Mouse (Mus musculus): ENCODE results near the gene Nat9. TPM values are rescaled to one million over a fixed set of nuclear protein-coding genes. Genes with fewer than 3 reads are reported as not detected.

The Nat9 gene
- polyA plus RNA-seq, 1 experiment from 2014 or later: 24.2 TPM

- Histone ChIP-seq H3K27me3 (replicated peaks; ENCODE audit: control insufficient read depth, insufficient read depth, low read length) (peaks cover 12% of the 10 kb centered on the region; the same call in 1 of the 2 replicates), H3K4me1 (replicated peaks; ENCODE audit: control insufficient read depth, insufficient read depth, low read length) (peaks cover 19% of the 10 kb centered on the region), H3K4me3 (replicated peaks; ENCODE audit: low read length) (peak within 1 kb of the TSS; percentile 55), H3K9ac (replicated peaks; ENCODE audit: low read depth, low read length) (peak within 1 kb of the TSS; percentile 57), H3K9me3 (ENCODE audit: control insufficient read depth, low read length) (no peaks in the 10 kb centered on the region), H3K36me3 (ENCODE audit: control insufficient read depth, insufficient read depth) (no peaks in the 10 kb centered on the region), H3K4me2 (ENCODE audit: low read length) (peak within 1 kb of the TSS; percentile 62), H3K27ac (ENCODE audit: low read length) (peak within 1 kb of the TSS; percentile 64; the same call in 1 of the 2 replicates)
- under 1% methylated on average over 47 of the region's 47 CpGs for WGBS
- peak; percentile 97 for ATAC-seq
Observed at GRCm38 (mm10) chr11:115162832-115163480, 24.7 kb downstream of the Nat9 start, which contains the start of gene Slc9a3r1. Gene Slc9a3r1 (plus strand): TSS chr11:115163341.

- 25% methylated on average over 9 of the region's 9 CpGs for whole genome bisulfite sequencing
- Histone ChIP-seq H3K36me3 (ENCODE audit: control insufficient read depth, insufficient read depth) (no peaks in the 10 kb centered on the region), H3K4me3 (replicated peaks; ENCODE audit: low read length) (no peak overlapping the region), H3K9ac (replicated peaks; ENCODE audit: low read depth, low read length) (no peak overlapping the region), H3K9me3 (ENCODE audit: control insufficient read depth, low read length) (no peaks in the 10 kb centered on the region), H3K4me2 (ENCODE audit: low read length) (peak overlapping the region; percentile 62), H3K4me1 (replicated peaks; ENCODE audit: control insufficient read depth, insufficient read depth, low read length) (peaks cover 19% of the 10 kb centered on the region), H3K27me3 (replicated peaks; ENCODE audit: control insufficient read depth, insufficient read depth, low read length) (peaks cover 12% of the 10 kb centered on the region; the same call in 1 of the 2 replicates), H3K27ac (ENCODE audit: low read length) (no peak overlapping the region)
- ATAC-seq: no peak
Observed at GRCm38 (mm10) chr11:115162205-115162601, 25.5 kb downstream of the Nat9 start.

GRCm38 (mm10) chr11:115161578-115162204, 26.0 kb downstream of the Nat9 start:
- ATAC-seq: no peak
- no peak overlapping the region for H3K27ac ChIP-seq (ENCODE audit: low read length)
- H3K9me3 ChIP-seq (ENCODE audit: control insufficient read depth, low read length): no peaks in the 10 kb centered on the region
- no peak overlapping the region for H3K4me3 ChIP-seq (replicated peaks; ENCODE audit: low read length)
- H3K4me2 ChIP-seq (ENCODE audit: low read length): no peak overlapping the region
- H3K36me3 ChIP-seq (ENCODE audit: control insufficient read depth, insufficient read depth): no peaks in the 10 kb centered on the region
- H3K9ac ChIP-seq (replicated peaks; ENCODE audit: low read depth, low read length): no peak overlapping the region
- peaks cover 12% of the 10 kb centered on the region; the same call in 1 of the 2 replicates for H3K27me3 ChIP-seq (replicated peaks; ENCODE audit: control insufficient read depth, insufficient read depth, low read length)
- 71% methylated on average over 9 of the region's 9 CpGs for WGBS
- peaks cover 19% of the 10 kb centered on the region for H3K4me1 ChIP-seq (replicated peaks; ENCODE audit: control insufficient read depth, insufficient read depth, low read length)

GRCm38 (mm10) chr11:115160883-115161577, 26.6 kb downstream of the Nat9 start:
- Histone ChIP-seq H3K27me3 (replicated peaks; ENCODE audit: control insufficient read depth, insufficient read depth, low read length) (peaks cover 12% of the 10 kb centered on the region; the same call in 1 of the 2 replicates), H3K27ac (ENCODE audit: low read length) (no peak overlapping the region), H3K36me3 (ENCODE audit: control insufficient read depth, insufficient read depth) (no peaks in the 10 kb centered on the region), H3K4me1 (replicated peaks; ENCODE audit: control insufficient read depth, insufficient read depth, low read length) (peaks cover 19% of the 10 kb centered on the region), H3K4me2 (ENCODE audit: low read length) (no peak overlapping the region), H3K4me3 (replicated peaks; ENCODE audit: low read length) (no peak overlapping the region), H3K9ac (replicated peaks; ENCODE audit: low read depth, low read length) (no peak overlapping the region), H3K9me3 (ENCODE audit: control insufficient read depth, low read length) (no peaks in the 10 kb centered on the region)
- 30% methylated on average over 10 of the region's 10 CpGs for WGBS
- ATAC-seq: no peak

- Histone ChIP-seq H3K4me3 (replicated peaks; ENCODE audit: low read length) (no peak overlapping the region), H3K9ac (replicated peaks; ENCODE audit: low read depth, low read length) (no peak overlapping the region), H3K9me3 (ENCODE audit: control insufficient read depth, low read length) (no peaks in the 10 kb centered on the region), H3K27ac (ENCODE audit: low read length) (no peak overlapping the region), H3K36me3 (ENCODE audit: control insufficient read depth, insufficient read depth) (no peaks in the 10 kb centered on the region), H3K27me3 (replicated peaks; ENCODE audit: control insufficient read depth, insufficient read depth, low read length) (peaks cover 15% of the 10 kb centered on the region; the same call in 1 of the 2 replicates), H3K4me2 (ENCODE audit: low read length) (no peak overlapping the region), H3K4me1 (replicated peaks; ENCODE audit: control insufficient read depth, insufficient read depth, low read length) (peaks cover 19% of the 10 kb centered on the region)
- no peak for ATAC-seq
- 37% methylated on average over 11 of the region's 11 CpGs for WGBS
Observed at GRCm38 (mm10) chr11:115160016-115160797, 27.5 kb downstream of the Nat9 start.

- no peak overlapping the region for H3K4me2 ChIP-seq (ENCODE audit: low read length)
- H3K9ac ChIP-seq (replicated peaks; ENCODE audit: low read depth, low read length): no peak overlapping the region
- no peaks in the 10 kb centered on the region for H3K9me3 ChIP-seq (ENCODE audit: control insufficient read depth, low read length)
- H3K27ac ChIP-seq (ENCODE audit: low read length): no peak overlapping the region
- peaks cover 5% of the 10 kb centered on the region for H3K4me1 ChIP-seq (replicated peaks; ENCODE audit: control insufficient read depth, insufficient read depth, low read length)
- no peak overlapping the region for H3K4me3 ChIP-seq (replicated peaks; ENCODE audit: low read length)
- peaks cover 10% of the 10 kb centered on the region; the same call in 1 of the 2 replicates for H3K27me3 ChIP-seq (replicated peaks; ENCODE audit: control insufficient read depth, insufficient read depth, low read length)
- H3K36me3 ChIP-seq (ENCODE audit: control insufficient read depth, insufficient read depth): no peaks in the 10 kb centered on the region
- 31% methylated on average over 12 of the region's 12 CpGs for WGBS
- no peak for ATAC-seq
Observed at GRCm38 (mm10) chr11:115157933-115158719, 29.5 kb downstream of the Nat9 start.

- ATAC-seq: no peak
- H3K4me3 ChIP-seq (replicated peaks; ENCODE audit: low read length): no peak overlapping the region
Observed at GRCm38 (mm10) chr11:115155053-115155634, 32.5 kb downstream of the Nat9 start.

GRCm38 (mm10) chr11:115153699-115154292, 33.9 kb downstream of the Nat9 start:
- Histone ChIP-seq H3K4me2 (ENCODE audit: low read length) (peak overlapping the region; percentile 24), H3K9ac (replicated peaks; ENCODE audit: low read depth, low read length) (no peak overlapping the region), H3K4me3 (replicated peaks; ENCODE audit: low read length) (peak overlapping the region; percentile 28)

More at GRCm38 (mm10) chr11:115155053-115155634, 32.5 kb downstream of the Nat9 start:
- Histone ChIP-seq H3K9ac (replicated peaks; ENCODE audit: low read depth, low read length) (no peak overlapping the region), H3K36me3 (ENCODE audit: control insufficient read depth, insufficient read depth) (no peaks in the 10 kb centered on the region), H3K4me1 (replicated peaks; ENCODE audit: control insufficient read depth, insufficient read depth, low read length) (peaks cover 11% of the 10 kb centered on the region), H3K9me3 (ENCODE audit: control insufficient read depth, low read length) (no peaks in the 10 kb centered on the region), H3K4me2 (ENCODE audit: low read length) (no peak overlapping the region), H3K27me3 (replicated peaks; ENCODE audit: control insufficient read depth, insufficient read depth, low read length) (peaks cover 3% of the 10 kb centered on the region; the same call in 1 of the 2 replicates), H3K27ac (ENCODE audit: low read length) (no peak overlapping the region)
- 32% methylated on average over 5 of the region's 5 CpGs for WGBS

More at GRCm38 (mm10) chr11:115153699-115154292, 33.9 kb downstream of the Nat9 start:
- Histone ChIP-seq H3K27me3 (replicated peaks; ENCODE audit: control insufficient read depth, insufficient read depth, low read length) (peaks cover 3% of the 10 kb centered on the region; the same call in 1 of the 2 replicates), H3K4me1 (replicated peaks; ENCODE audit: control insufficient read depth, insufficient read depth, low read length) (peaks cover 11% of the 10 kb centered on the region), H3K9me3 (ENCODE audit: control insufficient read depth, low read length) (no peaks in the 10 kb centered on the region), H3K27ac (ENCODE audit: low read length) (no peak overlapping the region), H3K36me3 (ENCODE audit: control insufficient read depth, insufficient read depth) (no peaks in the 10 kb centered on the region)
- 2% methylated on average over 34 of the region's 35 CpGs for WGBS
- ATAC-seq: peak; percentile 50
